Comparison of ENCODE assay signal across 8 mouse cellular contexts in the genomic region with DNA sequence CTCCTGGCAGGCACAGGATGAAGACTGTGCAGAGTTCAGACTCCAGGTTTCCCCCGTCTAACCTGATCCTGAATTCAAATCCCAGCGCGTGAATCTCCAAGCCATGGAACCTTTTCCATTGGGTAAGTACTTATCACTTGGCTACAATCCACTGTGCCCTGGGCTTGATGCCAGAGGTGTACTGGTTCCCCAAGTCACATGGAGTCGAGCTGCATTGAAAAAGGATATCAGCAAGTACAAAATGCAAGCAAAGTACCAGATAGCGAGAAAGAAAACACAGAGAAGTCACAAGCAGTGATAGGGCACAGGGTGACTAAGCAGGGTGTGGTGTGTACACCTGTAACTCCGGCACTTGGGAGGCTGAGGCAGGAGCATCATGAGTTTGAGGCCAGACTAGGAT. TPM values are rescaled to one million over a fixed set of nuclear protein-coding genes. Genes with fewer than 3 reads are reported as not detected.
DNase-seq lines count a peak whose midpoint lies in the region.
"Had no signal": no experiment of that assay in that cellular context is flagged by ENCODE, and none has a peak within 500 bp of the region (broad histone marks: within the 10 kb centered on the region; RNA-seq: fewer than 3 reads in every experiment).

No protein-coding gene starts in this region.

- no peaks in the 10 kb centered on the region for H3K27me3 ChIP-seq in midbrain, embryonic 10.5 days (ENCODE audit: low read depth, poor library complexity, severe bottlenecking)
- H3K27me3 ChIP-seq: liver, embryonic 15.5 days had no signal

- no peaks in the 10 kb centered on the region for H3K4me1 ChIP-seq in midbrain, embryonic 10.5 days

- WGBS in midbrain, embryonic 10.5 days = 93% methylated on average over 6 of the region's 6 CpGs

- peaks cover 2% of the 10 kb centered on the region; the same call in 1 of the 2 replicates for H3K36me3 ChIP-seq in midbrain, embryonic 10.5 days
- H3K36me3 ChIP-seq: liver, embryonic 15.5 days had no signal

- peak; percentile 77 for DNase-seq in adrenal gland, postnatal 14 days
- peak; percentile 62 for DNase-seq in cerebellum, adult 9-10 months
- peak; percentile 68 to 71 for DNase-seq in heart, postnatal 36 days
- DNase-seq in lung, postnatal 25 days (ENCODE audit: low spot score) = peak; percentile 54
- DNase-seq in midbrain, embryonic 10.5 days (ENCODE audit: low spot score) = no peak
- DNase-seq in layer of hippocampus, postnatal 10 days (ENCODE audit: low spot score in 2 of 2) = no peak
- no peak for DNase-seq in urinary bladder, postnatal 4 days (ENCODE audit: low spot score in 2 of 2)

- H3K9me3 ChIP-seq in midbrain, embryonic 10.5 days (replicated peaks) = no peaks in the 10 kb centered on the region
- H3K9me3 ChIP-seq: liver, embryonic 15.5 days had no signal

- no peak overlapping the region for H3K4me3 ChIP-seq in midbrain, embryonic 10.5 days
- H3K4me3 ChIP-seq: liver, embryonic 15.5 days had no signal

- intact Hi-C loops in heart, postnatal 36 days (cut with DNase I) = no loop called here

- no peak overlapping the region for H3K27ac ChIP-seq in midbrain, embryonic 10.5 days (replicated peaks)
- H3K27ac ChIP-seq: liver, embryonic 15.5 days had no signal

RNA-seq across cellular contexts. Expression of a gene that starts 14.9 kb away (rescaled TPM):
- 95.5 and 99.1 TPM in 2 replicates for total RNA-seq in adrenal gland, postnatal 14 days (2021)
- total RNA-seq in heart, postnatal 36 days (2021) = 10 to 100 TPM; 65.5 to 73.0 TPM
- polyA plus RNA-seq in midbrain, embryonic 10.5 days (2016; fragmentation: Nextera tagmentation; extraction: Ambion mirVana) = 38.8 and 39.8 TPM in 2 replicates
- 10 to 100 TPM; 33.1 to 33.6 TPM for total RNA-seq in layer of hippocampus, postnatal 10 days (2021)

Comparison
In these comparisons a context has a peak if more than half of its experiments do, and no peak if none do; other contexts are left out.
1. DNase-seq: peak in adrenal gland, postnatal 14 days (single experiment), cerebellum, adult 9-10 months (single experiment), heart, postnatal 36 days (2 of 2) and lung, postnatal 25 days (single experiment); none in midbrain, embryonic 10.5 days (single experiment), layer of hippocampus, postnatal 10 days (0 of 2) and urinary bladder, postnatal 4 days (0 of 2).